Mouse (Mus musculus) embryo, embryonic 9.5 days (tissue): Measurements from ENCODE around the gene Lmo4.

Experiments used
- DNase-seq: peaks from one replicate; pipeline ENCODE4 v3.0.0-alpha.2; 2017; ENCODE audit errors: extremely low spot score

The Lmo4 gene

GRCm38 (mm10) chr3:144148234-144148633, 56.8 kb downstream of the Lmo4 start:
- no peak for DNase-seq

DNA sequence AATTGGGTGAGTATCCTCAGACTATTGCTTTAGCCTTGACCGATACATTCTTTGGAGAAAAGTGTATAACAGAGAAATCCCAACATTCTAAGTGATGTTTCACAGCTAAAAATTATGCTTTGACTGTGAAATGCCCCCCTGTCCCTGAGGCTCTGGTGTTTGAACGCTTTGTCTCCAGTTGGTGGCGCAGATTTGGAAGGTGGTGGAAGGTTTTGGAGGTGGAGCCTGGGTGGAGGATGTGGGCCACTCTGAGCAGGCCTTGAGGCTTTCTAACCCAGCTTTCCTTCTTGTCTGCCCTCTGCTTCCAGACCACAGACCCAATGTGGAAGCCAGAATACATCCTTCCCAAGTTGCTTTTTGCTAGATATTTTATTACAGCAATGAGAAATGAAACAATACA, 57.8 kb downstream of the Lmo4 start:
- no peak for DNase-seq

DNA sequence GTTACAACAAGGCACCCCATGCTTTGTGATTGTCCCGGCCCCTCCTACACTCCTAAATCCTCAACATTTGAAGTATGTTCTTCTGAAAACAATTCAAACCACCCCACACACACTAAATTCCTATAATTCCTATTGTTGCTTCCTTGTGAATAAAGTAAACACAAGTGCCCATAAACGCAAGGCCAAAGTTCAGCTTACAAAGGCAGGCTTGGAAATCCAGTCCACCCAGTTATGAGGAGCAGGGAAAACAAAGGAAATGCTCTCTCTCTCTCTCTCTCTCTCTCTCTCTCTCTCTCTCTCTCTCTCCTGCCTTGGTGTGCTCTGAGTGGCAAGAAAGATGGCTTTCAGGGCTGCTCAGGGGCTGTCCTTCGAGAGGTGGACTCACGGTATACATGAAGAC, 61.0 kb downstream of the Lmo4 start:
- no peak for DNase-seq

GRCm38 (mm10) chr3:144142939-144143338, 62.1 kb downstream of the Lmo4 start:
- DNase-seq: no peak

GRCm38 (mm10) chr3:144141786-144142185, 63.2 kb downstream of the Lmo4 start:
- no peak for DNase-seq

DNA sequence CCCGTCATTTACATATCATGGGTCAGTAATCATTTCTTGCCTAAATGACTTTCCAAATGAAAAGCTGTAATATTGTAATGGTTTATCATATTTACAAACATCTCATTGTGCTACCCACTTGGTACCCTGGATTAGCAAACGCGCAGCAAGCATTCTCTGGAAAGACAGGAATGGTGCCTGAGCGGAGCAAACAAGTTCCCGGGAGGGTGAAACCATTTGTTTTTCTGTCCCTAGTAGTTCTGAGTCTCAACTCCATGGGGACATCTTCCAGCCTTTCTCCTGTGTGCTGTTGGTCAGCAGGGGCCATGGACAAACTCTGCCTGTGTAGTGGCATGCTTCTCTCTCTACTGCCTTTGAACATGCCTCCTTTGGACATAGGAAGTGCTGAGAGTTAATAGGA, 64.2 kb downstream of the Lmo4 start:
- no peak for DNase-seq

- DNase-seq: no peak
Observed at GRCm38 (mm10) chr3:144138659-144139058, 66.4 kb downstream of the Lmo4 start.
